Mouse (Mus musculus) small intestine, adult 2 months (tissue): ENCODE measurements at regions not wholly inside any gene's neighbourhood (a gene's known extent, or its start where the extent isn't known, plus 50 kb on each side); places are given as distances from the start of the nearest gene placed in this dataset.

Experiments
- CTCF ChIP-seq: fragments of 200-500 bp; IDR thresholded peaks from 2 replicates; pipeline ENCODE4 v1.5.1; 2012; ENCODE audit warnings: low read depth, mild to moderate bottlenecking, control low read depth, inconsistent platforms, low read length, moderate library complexity, mixed read lengths; ENCODE audit not compliant: insufficient replicate concordance, insufficient read length; ENCODE audit errors: extremely low read depth
- POLR2A ChIP-seq: fragments of 200-500 bp; IDR thresholded peaks from 2 replicates; pipeline ENCODE4 v1.6.1; 2012; ENCODE audit warnings: low read depth, mild to moderate bottlenecking, control low read depth, inconsistent platforms, low read length, moderate library complexity

DNA sequence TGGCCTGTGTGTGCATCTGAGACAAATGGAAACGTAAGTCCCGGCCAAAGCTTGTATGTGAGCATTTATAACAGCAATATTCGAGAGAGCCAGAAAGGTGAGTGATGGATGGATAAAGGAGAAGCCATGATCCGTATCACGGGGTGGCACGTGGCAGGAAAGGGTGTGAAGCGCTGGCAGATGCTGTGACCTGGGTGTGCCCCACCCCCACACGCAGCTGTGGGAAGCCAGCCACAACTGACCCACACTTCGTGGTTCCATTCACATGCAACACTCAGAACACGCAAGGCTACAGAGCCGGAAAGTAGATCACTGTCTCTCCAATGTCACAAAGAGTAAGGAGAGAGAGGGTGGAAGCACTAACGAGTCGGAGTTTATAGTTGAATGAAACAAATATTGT lies 104.3 kb downstream of the Eif4e start:
- no peak for TF ChIP-seq CTCF
- no peak for TF ChIP-seq POLR2A
